Mouse (Mus musculus) kidney, postnatal 0 days (tissue): Measurements from ENCODE around the gene Cyp2t4. TPM values are rescaled to one million over a fixed set of nuclear protein-coding genes. Genes with fewer than 3 reads are reported as not detected.

Experiments
- ATAC-seq: fragments of 200-750 bp; cut with Nextera tagmentation; replicated peaks from 2 replicates; pipeline ENCODE4 v1.8.0; 2017; ENCODE audit warnings: low read depth, moderate number of reproducible peaks, moderate TSS enrichment, moderate library complexity; ENCODE audit not compliant: low FRiP score
- DNase-seq: peaks from one replicate; pipeline ENCODE4 v3.0.0-alpha.2; 2016; ENCODE audit warnings: low spot score
- H3K27ac ChIP-seq: fragments of 300-500 bp; sonication (generic); 2 replicates; pipeline ENCODE4 v1.5.1; 2014; ENCODE audit warnings: mild to moderate bottlenecking
- H3K27me3 ChIP-seq: fragments of 300-500 bp; sonication (generic); 2 replicates; pipeline ENCODE4 v1.6.1; 2014; ENCODE audit warnings: low read length, mixed read lengths; ENCODE audit not compliant: insufficient read depth
- H3K36me3 ChIP-seq: fragments of 300-500 bp; sonication (generic); 2 replicates; pipeline ENCODE4 v1.6.1; 2014; ENCODE audit warnings: low read length, mixed read lengths; ENCODE audit not compliant: insufficient read depth
- H3K4me1 ChIP-seq: fragments of 300-500 bp; sonication (generic); replicated peaks from 2 replicates; pipeline ENCODE4 v1.6.1; 2014; ENCODE audit warnings: antibody characterized with exemption, low read length, mixed read lengths; ENCODE audit not compliant: insufficient read depth
- H3K4me2 ChIP-seq: fragments of 300-500 bp; sonication (generic); 2 replicates; pipeline ENCODE4 v1.6.1; 2014; ENCODE audit warnings: mild to moderate bottlenecking, low read length, moderate library complexity, mixed read lengths
- H3K4me3 ChIP-seq: fragments of 300-500 bp; sonication (generic); replicated peaks from 2 replicates; pipeline ENCODE4 v1.5.1; 2014; ENCODE audit warnings: low read depth, low read length
- H3K9ac ChIP-seq: fragments of 300-500 bp; sonication (generic); 2 replicates; pipeline ENCODE4 v1.6.1; 2014; ENCODE audit warnings: low read depth, low read length
- H3K9me3 ChIP-seq: fragments of 300-500 bp; sonication (generic); replicated peaks from 2 replicates; pipeline ENCODE4 v1.6.1; 2016; ENCODE audit warnings: low read length, inconsistent platforms, mixed read lengths
- CTCF ChIP-seq: IDR thresholded peaks from 2 replicates; pipeline ENCODE4 v1.5.1; 2016; ENCODE audit warnings: antibody characterized with exemption, low read depth, mild to moderate bottlenecking, moderate library complexity
- WGBS: fragments of 180-500 bp; shearing (Covaris S2); extraction: QIAGEN DNeasy Blood & Tissue Kit; methylation state at CpG from one replicate; pipeline ENCODE4 v1.1.7; 2014; 5-methylcytosine and 5-hydroxymethylcytosine counted together
- polyA plus RNA-seq: library from polyadenylated mRNA; unstranded; fragments of >200 nt; fragmentation: Nextera tagmentation; extraction: Ambion mirVana; gene quantifications from 2 replicates; pipeline ENCODE4 v1.2.1, GENCODE M21; 2015

Gene Cyp2t4
- polyA plus RNA-seq, 1 experiment from 2014 or later: not detected

DNA sequence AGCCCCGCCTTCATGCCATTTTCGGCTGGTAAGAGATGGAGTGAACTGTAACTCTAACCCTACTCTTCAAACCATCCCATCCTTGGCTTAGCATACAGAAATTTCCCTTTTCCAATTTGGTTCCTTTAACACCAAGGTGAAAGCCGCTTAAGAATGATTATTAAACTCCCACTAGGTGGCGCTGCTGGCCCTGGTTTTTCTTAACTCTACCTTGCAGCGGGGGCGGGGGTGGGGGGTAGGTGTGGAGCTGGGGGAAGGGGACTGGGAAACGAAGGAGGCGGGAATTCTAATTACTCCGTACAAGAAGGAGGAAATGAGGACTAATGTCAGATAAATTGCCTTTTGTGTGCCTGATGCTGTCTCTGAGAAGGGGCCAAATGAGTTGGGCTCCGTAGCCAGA lies 20.9 kb upstream of the Cyp2t4 start:
- peak; percentile 61 for TF ChIP-seq CTCF
- Histone ChIP-seq H3K36me3 (no peaks in the 10 kb centered on the region), H3K27ac (no peak overlapping the region), H3K4me1 (no peaks in the 10 kb centered on the region), H3K9ac (no peak overlapping the region), H3K27me3 (no peaks in the 10 kb centered on the region), H3K9me3 (no peaks in the 10 kb centered on the region), H3K4me2 (peak overlapping the region; percentile 4; the same call in 1 of the 2 replicates), H3K4me3 (no peak overlapping the region)
- 12% methylated on average over 10 of the region's 10 CpGs for WGBS
- ATAC-seq: no peak
- peak; percentile 73 for DNase-seq

DNA sequence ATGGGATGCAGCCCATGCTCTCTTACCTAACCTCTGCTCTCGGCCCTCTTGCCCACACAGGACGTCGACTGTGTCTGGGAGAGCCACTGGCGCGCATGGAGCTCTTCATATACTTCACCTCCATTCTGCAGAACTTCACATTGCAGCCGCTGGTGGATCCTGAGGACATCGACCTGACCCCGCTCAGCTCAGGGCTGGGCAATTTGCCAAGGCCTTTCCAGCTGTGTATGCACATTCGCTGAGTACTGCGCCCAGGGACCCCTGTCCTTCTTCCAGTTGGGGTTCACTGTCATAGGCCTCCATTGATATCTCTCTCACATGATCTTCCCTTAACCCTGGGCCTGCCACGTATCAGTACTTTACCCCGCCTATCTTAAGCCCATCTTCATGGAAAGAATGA lies 20.4 kb upstream of the Cyp2t4 start:
- no peak overlapping the region for H3K27ac ChIP-seq
- TF ChIP-seq CTCF: no peak
- H3K36me3 ChIP-seq: no peaks in the 10 kb centered on the region
- ATAC-seq (no peak), DNase-seq (no peak)
- H3K4me2 ChIP-seq: no peak overlapping the region
- no peaks in the 10 kb centered on the region for H3K4me1 ChIP-seq
- H3K9me3 ChIP-seq: no peaks in the 10 kb centered on the region
- whole genome bisulfite sequencing: 54% methylated on average over 12 of the region's 12 CpGs
- no peak overlapping the region for H3K4me3 ChIP-seq
- no peak overlapping the region for H3K9ac ChIP-seq
- H3K27me3 ChIP-seq: no peaks in the 10 kb centered on the region

DNA sequence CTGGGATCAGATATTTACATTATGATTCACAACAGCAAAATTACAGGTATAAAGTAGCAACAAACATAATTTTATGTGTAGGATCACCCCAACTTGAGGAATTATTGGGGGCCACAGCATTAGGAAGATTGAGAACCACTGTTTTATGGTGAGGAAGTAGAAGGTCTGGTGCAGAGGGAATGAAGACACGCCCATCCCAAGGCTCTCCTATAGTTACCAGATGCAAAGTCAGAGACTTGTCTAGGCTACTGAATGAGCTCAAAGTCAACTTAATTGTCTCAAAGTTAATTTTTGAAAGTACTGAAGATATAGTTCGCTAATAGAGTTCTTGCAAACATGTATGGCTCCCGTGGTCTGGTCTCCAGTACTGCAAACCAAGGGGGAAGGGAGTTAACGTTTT lies 19.8 kb upstream of the Cyp2t4 start:
- DNase-seq: no peak
- ATAC-seq: no peak
- Histone ChIP-seq H3K27me3 (no peaks in the 10 kb centered on the region), H3K36me3 (no peaks in the 10 kb centered on the region), H3K4me2 (no peak overlapping the region), H3K9me3 (no peaks in the 10 kb centered on the region), H3K4me1 (no peaks in the 10 kb centered on the region), H3K4me3 (no peak overlapping the region), H3K27ac (no peak overlapping the region), H3K9ac (no peak overlapping the region)
- TF ChIP-seq CTCF: no peak
- WGBS: 74% methylated on average over 4 of the region's 4 CpGs

DNA sequence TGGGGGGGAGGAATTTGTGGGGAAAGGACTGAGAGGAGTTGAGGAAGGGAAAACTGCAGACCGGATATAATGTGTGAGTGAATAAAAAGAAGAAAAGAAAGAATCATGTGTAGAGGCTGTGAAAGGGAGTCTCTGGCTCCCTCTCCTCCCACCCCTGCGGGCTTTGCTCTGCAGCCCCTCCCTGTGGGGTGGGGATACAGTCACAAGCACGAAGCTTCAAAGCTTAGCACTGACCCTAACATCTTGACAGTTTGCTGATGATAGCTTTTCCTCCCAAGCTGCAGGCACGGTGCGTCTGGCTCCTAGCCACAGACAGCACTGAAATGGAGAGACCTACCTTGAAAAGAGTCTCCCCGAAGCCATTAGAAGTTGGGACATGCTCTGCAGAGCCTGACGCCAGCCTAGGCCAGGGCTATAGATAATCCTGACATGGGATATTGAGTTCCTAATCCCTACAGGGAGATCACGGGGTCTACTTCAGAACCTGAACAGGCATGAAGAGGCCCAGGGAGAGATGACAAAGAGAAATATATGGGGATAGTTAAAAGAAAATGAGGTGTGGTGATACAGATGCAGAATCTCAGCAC lies 17.0 kb upstream of the Cyp2t4 start:
- WGBS: 22% methylated on average over 8 of the region's 8 CpGs
- H3K4me1 ChIP-seq: no peaks in the 10 kb centered on the region
- no peaks in the 10 kb centered on the region for H3K36me3 ChIP-seq
- peak; percentile 29 for ATAC-seq
- DNase-seq: peak; percentile 58
- H3K9ac ChIP-seq: no peak overlapping the region
- H3K4me2 ChIP-seq: no peak overlapping the region
- H3K4me3 ChIP-seq: no peak overlapping the region
- no peaks in the 10 kb centered on the region for H3K27me3 ChIP-seq
- H3K9me3 ChIP-seq: no peaks in the 10 kb centered on the region
- TF ChIP-seq CTCF: no peak
- H3K27ac ChIP-seq: no peak overlapping the region

DNA sequence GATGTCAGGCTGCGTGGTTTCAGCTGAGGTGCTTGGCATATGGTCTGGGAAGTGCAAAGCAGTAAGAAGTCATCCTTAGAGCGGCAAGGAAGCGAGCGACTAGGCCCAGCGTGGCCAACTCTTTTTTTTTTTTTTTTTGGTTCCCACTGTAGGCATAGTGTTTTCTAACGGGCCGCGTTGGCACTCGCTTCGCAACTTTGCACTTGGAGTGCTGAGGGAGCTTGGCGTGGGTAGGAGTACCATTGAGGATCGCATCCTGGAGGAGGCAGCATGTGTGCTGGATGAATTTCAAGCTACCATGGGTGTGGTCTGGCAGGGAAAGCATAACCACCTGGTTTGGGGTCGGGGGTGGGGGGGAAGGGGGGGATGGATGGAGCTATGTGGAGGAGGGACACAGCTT lies 2.5 kb downstream of the Cyp2t4 start:
- Histone ChIP-seq H3K9me3 (no peaks in the 10 kb centered on the region), H3K4me2 (no peak overlapping the region), H3K9ac (no peak overlapping the region), H3K27ac (no peak overlapping the region), H3K4me3 (no peak overlapping the region), H3K36me3 (peaks cover 18% of the 10 kb centered on the region), H3K27me3 (no peaks in the 10 kb centered on the region), H3K4me1 (peaks cover 8% of the 10 kb centered on the region; the same call in 1 of the 2 replicates)
- ATAC-seq (no peak), DNase-seq (no peak)
- 79% methylated on average over 13 of the region's 13 CpGs for WGBS
- TF ChIP-seq CTCF: no peak

DNA sequence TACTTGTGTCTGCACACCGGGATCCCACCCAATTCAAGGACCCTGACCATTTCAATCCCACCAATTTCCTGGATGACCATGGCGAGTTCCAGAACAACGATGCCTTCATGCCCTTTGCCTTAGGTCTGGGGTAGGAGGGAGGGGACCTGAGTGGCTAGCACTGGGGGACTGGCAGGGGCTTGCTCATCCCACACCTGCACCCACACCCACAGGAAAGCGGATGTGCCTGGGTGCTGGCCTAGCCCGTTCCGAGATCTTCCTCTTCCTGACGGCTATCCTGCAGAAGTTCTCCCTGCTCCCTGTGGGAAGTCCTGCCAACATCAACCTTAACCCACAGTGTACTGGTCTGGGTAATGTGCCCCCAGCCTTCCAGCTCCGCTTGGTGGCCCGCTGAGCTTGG lies 4.7 kb downstream of the Cyp2t4 start:
- H3K4me1 ChIP-seq: peaks cover 9% of the 10 kb centered on the region; the same call in 1 of the 2 replicates
- H3K9ac ChIP-seq: no peak overlapping the region
- no peaks in the 10 kb centered on the region for H3K9me3 ChIP-seq
- H3K27ac ChIP-seq: no peak overlapping the region
- no peaks in the 10 kb centered on the region for H3K27me3 ChIP-seq
- WGBS: 94% methylated on average over 9 of the region's 9 CpGs
- DNase-seq (no peak), ATAC-seq (no peak)
- no peak overlapping the region for H3K4me3 ChIP-seq
- TF ChIP-seq CTCF: no peak
- H3K36me3 ChIP-seq: peaks cover 18% of the 10 kb centered on the region
- no peak overlapping the region for H3K4me2 ChIP-seq

DNA sequence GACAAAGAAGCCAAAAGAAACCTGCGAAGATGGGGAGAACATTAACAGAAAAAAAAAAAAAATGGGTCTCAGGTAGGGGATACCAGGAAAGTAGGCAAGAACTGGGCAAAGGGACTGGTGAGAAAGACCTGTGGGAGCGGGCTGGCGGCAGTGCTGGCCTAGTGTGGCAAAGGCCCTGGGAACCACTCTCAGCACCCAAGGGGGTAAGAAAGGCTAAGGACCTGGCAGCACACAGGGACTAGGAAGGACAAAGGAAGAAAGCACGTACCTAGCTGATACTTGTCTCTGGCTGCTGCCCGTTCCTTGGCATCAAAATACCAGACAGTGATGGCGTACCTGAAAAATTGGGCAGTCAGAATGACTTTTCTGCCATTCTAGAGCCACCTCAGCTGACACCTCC lies 5.7 kb downstream of the Cyp2t4 start:
- Histone ChIP-seq H3K4me1 (peaks cover 18% of the 10 kb centered on the region; the same call in 1 of the 2 replicates), H3K36me3 (peaks cover 18% of the 10 kb centered on the region), H3K9ac (no peak overlapping the region), H3K27ac (no peak overlapping the region), H3K4me3 (no peak overlapping the region), H3K27me3 (no peaks in the 10 kb centered on the region), H3K9me3 (no peaks in the 10 kb centered on the region), H3K4me2 (no peak overlapping the region)
- ATAC-seq: no peak
- TF ChIP-seq CTCF: no peak
- whole genome bisulfite sequencing: 94% methylated on average over 6 of the region's 6 CpGs
- DNase-seq: no peak
